Mouse (Mus musculus): Measurements from ENCODE around the gene Zdhhc19.

DNA sequence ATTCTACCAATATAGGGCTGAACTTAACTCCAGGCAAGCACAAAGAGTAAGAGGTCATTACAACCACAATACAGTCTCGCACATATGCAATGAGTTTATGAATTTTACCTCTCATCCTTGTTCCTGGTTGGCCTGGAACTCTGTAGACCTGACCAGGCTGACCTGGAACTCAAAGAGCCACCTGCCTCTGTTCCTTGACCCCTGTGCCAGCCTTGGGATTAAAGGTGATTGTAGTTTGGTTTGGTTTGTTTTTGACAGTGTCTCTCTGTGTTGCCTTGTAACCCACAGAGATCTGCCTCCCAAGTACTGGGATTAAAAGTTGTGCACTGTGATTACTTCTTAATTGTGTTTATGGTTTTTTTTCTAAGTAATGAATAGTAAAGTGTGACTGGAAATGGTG is 39.3 kb upstream of the Zdhhc19 start:
- TF ChIP-seq CTCF (conservative IDR thresholded peaks at IDR 0.05; ENCODE audit: low read length) (no peak), NANOG (IDR thresholded peaks at IDR 0.05; ENCODE audit: borderline replicate concordance, low read length) (no peak), POU5F1 (IDR thresholded peaks at IDR 0.05; ENCODE audit: borderline replicate concordance, low read length) (no peak)
